Mouse (Mus musculus): ENCODE measurements around the gene Grip1.

DNA sequence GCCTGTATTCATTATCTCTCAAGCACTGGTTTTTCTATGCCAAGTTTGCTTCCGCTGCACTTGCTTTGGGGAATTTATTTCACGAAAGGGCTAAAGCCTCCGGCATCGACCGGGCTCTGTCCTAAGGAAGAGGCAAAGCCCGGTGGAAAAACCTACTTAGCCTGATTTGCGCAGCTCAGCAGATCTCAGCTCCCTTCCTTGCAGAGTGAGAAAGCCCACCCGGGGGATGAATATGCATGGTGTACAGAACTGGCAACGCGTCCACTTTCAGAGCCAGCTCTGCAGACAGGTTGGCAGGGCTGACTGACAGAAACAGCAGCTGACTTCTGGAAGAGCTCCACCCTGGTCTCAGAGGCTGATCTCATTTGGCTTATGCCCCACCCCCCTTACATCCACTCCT, 572.8 kb downstream of the Grip1 start:
- TF ChIP-seq CTCF (IDR thresholded peaks at IDR 0.05): no peak
- no peak for TF ChIP-seq EP300 (IDR thresholded peaks at IDR 0.05)
